Mouse (Mus musculus) ovary, postnatal 36 days (tissue): ENCODE measurements around the gene Rnf180.
"Not testable (repeated sequence)": the region's sequence is repeated elsewhere in the genome, so short reads cannot be mapped to it uniquely, and the experiment has no call there.

ENCODE experiments used
- DNase-seq: peaks from one replicate; pipeline ENCODE4 v3.0.0; 2022; ENCODE audit warnings: low spot score, mixed read lengths

Gene Rnf180

DNA sequence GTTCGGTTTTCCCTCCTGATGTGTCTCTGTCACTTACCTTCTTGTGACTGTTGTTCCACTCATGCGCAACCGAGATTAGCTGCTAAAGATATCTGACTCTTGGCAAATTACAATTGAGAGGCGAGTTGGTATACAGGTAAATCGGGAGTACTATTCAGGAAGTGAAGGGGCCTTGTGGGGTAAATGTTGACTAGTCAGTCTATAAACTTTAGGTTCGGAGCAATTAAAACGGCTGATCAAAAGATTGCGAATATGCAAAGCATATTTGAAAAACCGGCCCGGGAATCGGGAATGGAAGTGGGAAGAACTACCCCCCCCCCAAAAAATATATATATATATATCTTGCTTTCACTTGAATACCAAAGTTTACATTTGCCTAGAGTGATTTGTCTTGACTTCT lies at the start of gene Rnf180:
Rnf180 (minus strand) TSS at position 101 of the 400 bp plus-strand sequence.
- DNase-seq: no peak

- DNase-seq: no peak
These were observed 36.8 kb upstream of the Rnf180 start for GRCm38 (mm10) chr13:105331199-105331968.

- DNase-seq: no peak
These were observed 32.3 kb upstream of the Rnf180 start for GRCm38 (mm10) chr13:105326946-105327345.

DNA sequence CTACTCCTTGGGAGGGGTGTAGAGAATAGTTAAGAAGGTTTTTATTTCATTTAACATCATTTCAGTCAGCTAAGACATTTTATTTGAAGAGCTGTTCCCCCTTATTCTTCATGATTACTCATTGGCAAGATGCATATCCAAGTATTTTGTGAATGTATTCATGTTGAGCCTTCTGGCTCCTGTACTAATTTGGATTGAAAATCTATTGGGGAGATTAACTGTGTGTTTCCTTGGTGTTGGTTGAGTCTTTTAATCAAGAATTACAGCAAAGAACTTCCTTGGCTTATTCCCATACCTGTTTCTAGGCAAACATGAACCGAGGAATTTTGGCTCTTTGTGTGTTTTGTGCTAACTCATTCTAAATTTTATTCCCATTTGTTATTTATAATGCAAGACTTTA lies 22.3 kb upstream of the Rnf180 start:
- no peak for DNase-seq

GRCm38 (mm10) chr13:105316009-105316408 lies 21.4 kb upstream of the Rnf180 start:
- DNase-seq: no peak

GRCm38 (mm10) chr13:105312763-105313162 lies 18.1 kb upstream of the Rnf180 start:
- DNase-seq: no peak

GRCm38 (mm10) chr13:105310562-105310961 lies 15.9 kb upstream of the Rnf180 start:
- not testable (repeated sequence) for DNase-seq

DNA sequence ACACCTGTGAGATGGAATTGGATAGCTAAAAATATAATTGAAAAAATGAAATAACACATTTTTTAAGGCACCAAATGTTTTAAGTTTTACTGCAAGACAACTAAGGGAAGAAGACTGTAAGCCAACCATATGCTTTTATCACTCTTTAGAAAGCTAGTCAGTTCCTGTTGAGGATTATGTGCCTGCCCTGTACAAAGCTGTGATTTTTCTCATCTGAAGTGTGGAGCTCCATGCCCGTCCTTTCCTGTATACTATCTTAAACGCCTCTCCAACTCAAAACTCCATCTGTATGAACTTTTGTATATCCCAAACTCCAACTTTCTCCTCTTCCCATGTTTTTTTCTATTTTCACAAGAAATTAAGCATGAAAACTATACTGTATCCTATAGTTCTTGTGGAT lies 10.9 kb upstream of the Rnf180 start:
- DNase-seq: no peak

GRCm38 (mm10) chr13:105304054-105304453 lies 9.4 kb upstream of the Rnf180 start:
- no peak for DNase-seq

DNA sequence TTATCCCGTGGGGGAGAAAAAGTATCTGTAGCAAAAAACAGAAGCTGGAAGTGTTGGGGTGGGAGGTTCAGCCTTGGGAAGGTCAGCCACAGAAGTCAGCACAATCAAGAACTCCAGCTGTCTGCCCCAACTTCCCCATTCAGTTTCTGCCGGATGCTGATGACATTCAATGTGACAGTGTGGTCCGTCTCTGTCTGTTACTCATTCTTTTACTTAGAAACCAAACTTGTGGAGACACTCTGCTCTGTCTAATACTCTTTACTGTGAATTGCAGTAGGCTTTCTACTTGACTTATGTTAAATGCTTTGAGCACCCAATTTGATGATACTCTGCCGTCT lies 5.4 kb upstream of the Rnf180 start:
- no peak for DNase-seq

- DNase-seq: no peak
These were observed 4.8 kb upstream of the Rnf180 start for GRCm38 (mm10) chr13:105299162-105300008.

DNA sequence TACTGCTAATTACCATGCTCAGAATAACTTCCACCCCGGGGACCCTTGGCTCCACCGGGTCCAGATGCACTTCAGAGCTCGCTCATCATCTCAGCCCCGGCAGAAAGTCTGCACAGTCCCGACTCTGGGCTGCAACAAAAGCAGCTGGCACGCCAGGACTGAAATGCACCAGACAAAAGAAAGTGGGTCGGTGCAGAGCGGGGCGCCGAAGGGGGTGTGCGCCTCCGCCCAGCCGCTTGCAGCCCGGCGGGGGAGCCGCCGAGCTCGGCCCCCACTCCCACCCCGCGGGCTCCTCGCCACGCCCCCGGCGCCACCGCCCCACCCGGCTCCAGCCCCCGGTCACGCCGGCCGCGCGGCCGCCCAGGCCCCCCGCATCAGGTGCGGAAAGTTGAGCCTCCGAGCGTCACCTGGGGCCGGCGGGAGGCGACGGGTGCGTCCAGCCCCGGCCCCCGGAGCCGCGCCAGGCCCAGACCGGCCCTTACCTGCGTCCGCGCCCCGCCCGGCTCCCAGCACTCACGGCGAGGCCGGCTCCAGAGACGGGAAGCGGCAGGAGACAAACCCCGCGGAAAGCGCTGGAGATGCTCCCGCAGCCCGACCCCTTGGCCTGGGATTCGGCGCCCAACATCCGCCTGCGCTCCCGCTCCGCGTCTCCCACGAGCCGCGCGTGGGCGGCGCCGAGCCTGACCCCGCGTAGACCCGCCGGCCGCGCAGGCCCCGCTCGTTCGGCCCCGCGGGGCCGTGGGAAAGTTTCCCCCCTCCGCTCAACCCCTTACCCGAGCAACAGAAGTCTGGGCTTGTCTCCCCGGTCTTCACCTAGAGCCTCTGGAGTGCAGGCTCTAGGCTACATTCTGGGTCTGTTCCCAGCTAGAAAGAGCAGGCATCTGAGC lies 591 bp downstream of the Rnf180 start:
- DNase-seq: peak; percentile 70

GRCm38 (mm10) chr13:105291816-105292215 lies 2.8 kb downstream of the Rnf180 start:
- DNase-seq: peak; percentile 57

GRCm38 (mm10) chr13:105290594-105290993 lies 4.0 kb downstream of the Rnf180 start:
- DNase-seq: no peak

DNA sequence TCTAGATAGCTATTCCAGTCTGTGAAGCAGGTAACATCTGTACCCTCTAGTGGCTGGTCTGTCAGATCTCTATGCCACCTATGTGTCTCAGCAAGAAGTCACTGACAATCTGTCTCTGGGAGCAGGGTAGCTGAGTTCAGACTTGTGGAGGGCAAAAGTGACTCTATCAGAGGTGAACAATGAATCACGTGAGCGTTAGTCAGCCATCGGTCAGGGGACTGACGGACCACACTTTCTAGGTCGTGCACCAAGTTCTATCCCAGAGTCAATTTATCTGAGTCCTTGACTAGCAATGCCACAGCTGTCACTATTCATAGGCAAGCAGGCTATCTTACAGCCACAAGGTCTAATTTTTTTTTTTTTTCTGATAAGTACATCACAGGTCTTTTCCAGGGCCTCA lies 4.6 kb downstream of the Rnf180 start:
- no peak for DNase-seq

DNA sequence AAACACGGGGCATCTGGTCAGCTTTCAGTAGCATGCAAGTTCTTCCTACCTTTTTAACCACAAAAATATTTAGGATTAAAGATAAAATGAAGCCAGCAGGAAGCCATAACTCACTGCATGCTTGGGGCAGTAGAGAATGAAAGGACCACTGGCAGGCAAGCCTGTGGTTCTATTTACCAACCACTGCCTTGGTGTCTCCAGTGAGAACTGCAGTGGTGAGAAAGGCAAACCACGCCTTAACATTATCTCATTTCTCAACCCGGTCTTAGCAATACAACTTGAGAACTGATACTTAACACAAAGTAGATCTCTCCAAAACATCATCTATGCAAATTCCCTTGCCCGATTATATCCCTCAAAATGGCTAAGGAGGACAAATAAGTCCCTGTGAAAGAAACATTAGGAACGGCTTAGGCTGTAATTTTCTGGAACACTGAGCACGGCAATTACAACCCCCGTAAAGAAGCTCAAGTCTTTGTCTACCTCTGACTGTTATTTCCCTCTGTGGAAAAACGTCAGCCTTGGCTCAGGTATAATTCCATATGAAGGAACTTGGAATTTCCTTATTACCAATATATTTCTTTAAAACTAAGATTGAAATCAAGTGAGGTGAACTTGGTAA lies 15.1 kb downstream of the Rnf180 start:
- DNase-seq: no peak

- no peak for DNase-seq
These were observed 24.1 kb downstream of the Rnf180 start for GRCm38 (mm10) chr13:105270394-105271094.

DNA sequence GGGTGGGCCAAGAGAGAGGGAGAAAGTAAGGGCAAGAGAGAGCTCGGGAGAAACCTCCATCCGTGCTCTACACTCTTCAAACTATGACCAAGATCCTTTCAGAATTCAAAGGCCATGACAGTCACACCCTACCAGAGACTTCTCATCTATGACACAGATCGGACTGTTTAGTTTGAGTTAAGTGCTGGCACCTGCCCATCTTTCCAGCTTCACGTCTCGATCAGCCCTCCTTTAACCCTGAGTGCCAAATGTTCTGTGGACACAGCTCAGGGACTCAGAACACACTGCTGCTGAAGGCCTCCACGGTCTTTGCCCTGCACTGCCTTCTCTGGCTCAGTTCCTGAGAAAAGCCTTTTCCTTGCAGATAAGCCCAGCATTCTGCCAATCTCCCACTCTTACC lies 27.2 kb downstream of the Rnf180 start:
- no peak for DNase-seq

DNA sequence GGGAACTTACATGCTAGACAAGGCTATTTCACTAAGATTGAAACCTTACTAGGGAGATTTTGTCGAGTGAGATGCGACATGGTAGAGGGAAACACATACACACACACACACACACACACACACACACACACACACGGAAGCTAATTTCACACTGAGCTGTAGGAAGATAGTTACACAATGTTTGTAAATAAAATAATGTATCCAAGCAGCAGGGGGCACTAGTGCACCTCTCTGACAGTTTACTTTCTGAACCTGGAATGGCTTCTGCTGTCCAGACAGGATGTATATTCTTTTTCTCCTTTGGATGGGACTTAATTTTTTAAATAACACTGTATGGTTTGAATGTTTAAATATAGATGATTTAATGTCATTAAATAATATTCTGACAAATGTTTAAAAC lies 27.9 kb downstream of the Rnf180 start:
- DNase-seq: no peak

- no peak for DNase-seq
These were observed 37.7 kb downstream of the Rnf180 start for GRCm38 (mm10) chr13:105256757-105257433.

- DNase-seq: no peak
These were observed 43.8 kb downstream of the Rnf180 start for GRCm38 (mm10) chr13:105250767-105251166.
